Mouse (Mus musculus): Measurements from ENCODE around the gene Lap3.

The Lap3 gene

GRCm38 (mm10) chr5:45526338-45526737 is 33.2 kb downstream of the Lap3 start:
- POLR2A ChIA-PET: interaction anchor here in 3 of 4 experiments (0.7 to 3.2 kb wide), 14 partner anchors 9 to 144 kb away, joined by 3 to 15 read pairs (median 4); partner anchors contain the start of genes Ncapg (in 2 of the 3), Fam184b (in 1 of the 3) and Qdpr (in 1 of the 3)
- CTCF ChIA-PET: no interaction called here

- CTCF ChIA-PET: no interaction called here
- POLR2A ChIA-PET: interaction anchor here in 3 of 4 experiments (0.6 to 7.3 kb wide), 10 partner anchors 8 to 143 kb away, joined by 3 to 47 read pairs (median 4); partner anchors contain the start of genes Ncapg (in 1 of the 3) and Qdpr (in 1 of the 3)
These were observed 36.5 kb downstream of the Lap3 start for GRCm38 (mm10) chr5:45529696-45530095.

- ChIA-PET CTCF (interaction anchor here (0.5 to 2.4 kb wide), 35 partner anchors 13 to 1250 kb away, joined by 3 to 15 read pairs (median 5); partner anchors contain the start of genes Ncapg (in 3 of the 4) and Qdpr (in 2 of the 4)), POLR2A (interaction anchor here in 3 of 4 experiments (0.5 to 7.3 kb wide), 28 partner anchors 9 to 1781 kb away, joined by 3 to 47 read pairs (median 4); partner anchors contain the start of genes Ncapg (in 3 of the 3), Qdpr (in 2 of the 3), Fam184b (in 1 of the 3) and Lap3 (in 1 of the 3))
These were observed 41.3 kb downstream of the Lap3 start for GRCm38 (mm10) chr5:45534319-45535098.

GRCm38 (mm10) chr5:45535177-45535576 is 42.0 kb downstream of the Lap3 start:
- CTCF ChIA-PET: interaction anchor here (0.5 to 2.4 kb wide), 21 partner anchors 13 to 871 kb away, joined by 3 to 15 read pairs (median 5); partner anchors contain the start of gene Ncapg (in 3 of the 4)
- POLR2A ChIA-PET: interaction anchor here in 3 of 4 experiments (0.6 to 7.3 kb wide), 14 partner anchors 9 to 1781 kb away, joined by 3 to 47 read pairs (median 4); partner anchors contain the start of genes Ncapg (in 2 of the 3) and Qdpr (in 1 of the 3)

GRCm38 (mm10) chr5:45539502-45539901 is 46.3 kb downstream of the Lap3 start:
- CTCF ChIA-PET: interaction anchor here in 2 of 4 experiments (0.5 to 1.3 kb wide), 9 partner anchors 8 to 318 kb away, joined by 3 to 9 read pairs (median 5); partner anchors contain the start of genes Fam184b (in 1 of the 2), Lcorl (in 1 of the 2), Ncapg (in 1 of the 2) and Qdpr (in 1 of the 2)
- POLR2A ChIA-PET: interaction anchor here in 3 of 4 experiments (0.8 to 1.4 kb wide), 7 partner anchors 12 to 131 kb away, joined by 3 to 20 read pairs (median 3); partner anchors contain the start of gene Ncapg (in 2 of the 3)

GRCm38 (mm10) chr5:45543374-45543773 is 50.2 kb downstream of the Lap3 start:
- CTCF ChIA-PET: no interaction called here
- POLR2A ChIA-PET: interaction anchor here in 1 of 4 experiments (1.3 kb wide), 1 partner anchor 8 kb away, joined by 3 read pairs; no protein-coding TSS in a partner anchor

- POLR2A ChIA-PET: no interaction called here
- CTCF ChIA-PET: no interaction called here
These were observed 56.4 kb downstream of the Lap3 start for GRCm38 (mm10) chr5:45549586-45549985.

Data from embryonic stem cell, embryonic (primary cell).